Mouse (Mus musculus): ENCODE measurements at regions not wholly inside any gene's neighbourhood (a gene's known extent, or its start where the extent isn't known, plus 50 kb on each side); places are given as distances from the start of the nearest gene placed in this dataset.

GRCm38 (mm10) chr11:112925140-112925539 lies 143.1 kb downstream of the Sox9 start:
- no peaks in the 10 kb centered on the region for H3K27me3 ChIP-seq (ENCODE audit: control insufficient read depth, insufficient read depth, low read length)
- WGBS = 69% methylated on average over 6 of the region's 6 CpGs
- intact Hi-C loops (cut with DNase I) = no loop called here

GRCm38 (mm10) chr11:112926330-112927025 lies 144.5 kb downstream of the Sox9 start:
- Histone ChIP-seq H3K27me3 (ENCODE audit: control insufficient read depth, insufficient read depth, low read length) (no peaks in the 10 kb centered on the region), H3K36me3 (ENCODE audit: control insufficient read depth, insufficient read depth, low read length) (no peaks in the 10 kb centered on the region), H3K4me3 (no peak overlapping the region), H3K79me2 (replicated peaks; ENCODE audit: control insufficient read depth, insufficient read depth, low read length) (no peaks in the 10 kb centered on the region), H3K4me1 (ENCODE audit: control insufficient read depth, insufficient read depth, low read length) (no peaks in the 10 kb centered on the region), H3K9ac (ENCODE audit: low read depth, low read length) (no peak overlapping the region), H3K27ac (no peak overlapping the region)
- TF ChIP-seq POLR2A (IDR thresholded peaks at IDR 0.05; ENCODE audit: insufficient read depth, low read depth, low read length) (no peak), CTCF (IDR thresholded peaks at IDR 0.05) (no peak), EP300 (IDR thresholded peaks at IDR 0.05; ENCODE audit: insufficient read depth, low read depth, low read length) (no peak)
- DNase-seq = no peak
- intact Hi-C loops (cut with DNase I) = no loop called here
- WGBS = 66% methylated on average over 19 of the region's 19 CpGs

More at GRCm38 (mm10) chr11:112925140-112925539, 143.1 kb downstream of the Sox9 start:
- Histone ChIP-seq H3K36me3 (ENCODE audit: control insufficient read depth, insufficient read depth, low read length) (no peaks in the 10 kb centered on the region), H3K27ac (no peak overlapping the region), H3K79me2 (replicated peaks; ENCODE audit: control insufficient read depth, insufficient read depth, low read length) (no peaks in the 10 kb centered on the region), H3K4me1 (ENCODE audit: control insufficient read depth, insufficient read depth, low read length) (no peaks in the 10 kb centered on the region), H3K9ac (ENCODE audit: low read depth, low read length) (no peak overlapping the region), H3K4me3 (no peak overlapping the region)
- TF ChIP-seq EP300 (IDR thresholded peaks at IDR 0.05; ENCODE audit: insufficient read depth, low read depth, low read length) (no peak), POLR2A (IDR thresholded peaks at IDR 0.05; ENCODE audit: insufficient read depth, low read depth, low read length) (no peak), CTCF (IDR thresholded peaks at IDR 0.05) (no peak)
- DNase-seq = no peak

- Histone ChIP-seq H3K27ac (no peak overlapping the region), H3K4me1 (ENCODE audit: control insufficient read depth, insufficient read depth, low read length) (no peaks in the 10 kb centered on the region), H3K9ac (ENCODE audit: low read depth, low read length) (no peak overlapping the region), H3K27me3 (ENCODE audit: control insufficient read depth, insufficient read depth, low read length) (no peaks in the 10 kb centered on the region), H3K4me3 (no peak overlapping the region), H3K36me3 (ENCODE audit: control insufficient read depth, insufficient read depth, low read length) (no peaks in the 10 kb centered on the region), H3K79me2 (replicated peaks; ENCODE audit: control insufficient read depth, insufficient read depth, low read length) (no peaks in the 10 kb centered on the region)
- intact Hi-C loops (cut with DNase I) = no loop called here
- no peak for DNase-seq
- no peak for TF ChIP-seq POLR2A (IDR thresholded peaks at IDR 0.05; ENCODE audit: insufficient read depth, low read depth, low read length)
- TF ChIP-seq CTCF (IDR thresholded peaks at IDR 0.05) = no peak
- TF ChIP-seq EP300 (IDR thresholded peaks at IDR 0.05; ENCODE audit: insufficient read depth, low read depth, low read length) = no peak
- 35% methylated on average over 10 of the region's 10 CpGs for WGBS
These were observed 148.3 kb downstream of the Sox9 start for GRCm38 (mm10) chr11:112930186-112930808.

GRCm38 (mm10) chr11:112938035-112938434 lies 156.0 kb downstream of the Sox9 start:
- Histone ChIP-seq H3K79me2 (replicated peaks; ENCODE audit: control insufficient read depth, insufficient read depth, low read length) (no peaks in the 10 kb centered on the region), H3K27ac (no peak overlapping the region), H3K36me3 (ENCODE audit: control insufficient read depth, insufficient read depth, low read length) (no peaks in the 10 kb centered on the region), H3K9ac (ENCODE audit: low read depth, low read length) (no peak overlapping the region), H3K4me3 (no peak overlapping the region), H3K27me3 (ENCODE audit: control insufficient read depth, insufficient read depth, low read length) (no peaks in the 10 kb centered on the region), H3K4me1 (ENCODE audit: control insufficient read depth, insufficient read depth, low read length) (no peaks in the 10 kb centered on the region)
- intact Hi-C loops (cut with DNase I) = no loop called here
- TF ChIP-seq CTCF (IDR thresholded peaks at IDR 0.05) (no peak), POLR2A (IDR thresholded peaks at IDR 0.05; ENCODE audit: insufficient read depth, low read depth, low read length) (no peak), EP300 (IDR thresholded peaks at IDR 0.05; ENCODE audit: insufficient read depth, low read depth, low read length) (no peak)
- 90% methylated on average over 10 of the region's 10 CpGs for WGBS
- no peak for DNase-seq

GRCm38 (mm10) chr11:112951421-112951820 lies 169.4 kb downstream of the Sox9 start:
- intact Hi-C loops (cut with DNase I) = no loop called here
- Histone ChIP-seq H3K36me3 (ENCODE audit: control insufficient read depth, insufficient read depth, low read length) (no peaks in the 10 kb centered on the region), H3K4me3 (no peak overlapping the region), H3K27ac (no peak overlapping the region), H3K27me3 (ENCODE audit: control insufficient read depth, insufficient read depth, low read length) (no peaks in the 10 kb centered on the region; the same call in 1 of the 2 replicates), H3K9ac (ENCODE audit: low read depth, low read length) (no peak overlapping the region), H3K4me1 (ENCODE audit: control insufficient read depth, insufficient read depth, low read length) (no peaks in the 10 kb centered on the region), H3K79me2 (replicated peaks; ENCODE audit: control insufficient read depth, insufficient read depth, low read length) (no peaks in the 10 kb centered on the region)
- no peak for TF ChIP-seq CTCF (IDR thresholded peaks at IDR 0.05)
- 74% methylated on average over 4 of the region's 4 CpGs for WGBS
- DNase-seq = no peak

- Histone ChIP-seq H3K79me2 (replicated peaks; ENCODE audit: control insufficient read depth, insufficient read depth, low read length) (no peaks in the 10 kb centered on the region), H3K36me3 (ENCODE audit: control insufficient read depth, insufficient read depth, low read length) (no peaks in the 10 kb centered on the region), H3K27me3 (ENCODE audit: control insufficient read depth, insufficient read depth, low read length) (no peaks in the 10 kb centered on the region; the same call in 1 of the 2 replicates), H3K27ac (no peak overlapping the region), H3K4me1 (ENCODE audit: control insufficient read depth, insufficient read depth, low read length) (0 out of 2 replicates have a peak, but pooled peaks cover 1% of the 10 kb centered on the region), H3K4me3 (no peak overlapping the region), H3K9ac (ENCODE audit: low read depth, low read length) (no peak overlapping the region)
- intact Hi-C loops (cut with DNase I) = no loop called here
- TF ChIP-seq CTCF (IDR thresholded peaks at IDR 0.05) = no peak
- WGBS = 76% methylated on average over 10 of the region's 10 CpGs
- no peak for DNase-seq
These were observed 170.3 kb downstream of the Sox9 start for GRCm38 (mm10) chr11:112952356-112952755.
